Mouse (Mus musculus) regulatory T cell (primary cell): ENCODE results near the gene Mvb12b.

Source experiments
- in situ Hi-C: fragments of 300-600 bp; cut with MboI, MseI; formaldehyde crosslinking; loops from one replicate; pipeline ENCODE4 v1.15.1; 2025; ENCODE audit warnings: high pct_unique_total_duplicates

Gene Mvb12b

DNA sequence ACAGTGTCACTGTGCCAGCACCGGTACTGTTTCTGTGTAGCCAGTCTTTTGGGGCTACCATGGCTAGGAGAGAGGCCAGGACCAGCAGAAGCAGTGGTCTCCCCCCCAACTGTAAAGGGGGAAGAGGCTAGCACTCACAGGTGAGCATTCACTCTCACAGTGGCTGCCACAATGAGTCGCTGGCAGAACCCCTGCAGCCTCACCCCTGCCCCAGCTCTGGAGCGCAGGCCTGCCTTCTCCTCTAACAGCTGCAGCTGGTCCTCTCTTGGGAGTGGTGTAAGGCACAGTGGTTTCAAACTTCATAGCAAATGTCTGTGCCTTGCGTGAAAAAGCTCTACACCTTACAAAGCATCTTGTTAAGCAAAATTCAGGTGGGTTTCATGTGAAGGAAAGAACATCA, 70.7 kb downstream of the Mvb12b start:
- in situ Hi-C loops, result no loop called here

- in situ Hi-C loops, result no loop called here
Observed at GRCm38 (mm10) chr2:33814581-33814980, 73.2 kb downstream of the Mvb12b start.

- in situ Hi-C loops, result no loop called here
Observed at GRCm38 (mm10) chr2:33813501-33814240, 74.1 kb downstream of the Mvb12b start.

- in situ Hi-C loops, result no loop called here
Observed at GRCm38 (mm10) chr2:33812980-33813379, 74.8 kb downstream of the Mvb12b start.

DNA sequence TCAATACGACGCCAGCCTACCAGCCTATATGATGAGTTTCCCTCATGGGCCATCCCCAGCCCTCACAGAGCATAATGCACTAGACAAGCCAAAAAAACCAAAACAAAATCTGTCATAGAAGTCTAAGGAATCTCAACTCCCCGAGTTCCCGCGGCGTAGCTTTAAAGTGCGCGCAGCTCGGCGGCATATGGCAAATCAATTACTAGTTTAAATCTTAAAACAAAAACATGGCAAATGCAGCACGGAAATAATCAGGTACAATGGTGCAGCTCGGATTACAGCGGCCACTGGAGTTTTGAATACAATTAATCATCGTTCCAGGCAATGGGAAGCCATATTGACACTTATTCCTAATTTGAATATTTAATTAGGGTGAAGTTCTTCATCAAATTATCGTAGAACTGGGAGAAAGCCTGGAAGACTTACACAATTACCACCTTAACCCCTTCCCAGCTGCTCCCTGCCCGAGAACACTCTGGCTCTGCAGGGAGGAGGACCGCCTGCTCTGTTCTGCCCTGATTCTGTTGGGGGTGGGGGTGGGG, 76.3 kb downstream of the Mvb12b start:
- in situ Hi-C loops, result no loop called here

DNA sequence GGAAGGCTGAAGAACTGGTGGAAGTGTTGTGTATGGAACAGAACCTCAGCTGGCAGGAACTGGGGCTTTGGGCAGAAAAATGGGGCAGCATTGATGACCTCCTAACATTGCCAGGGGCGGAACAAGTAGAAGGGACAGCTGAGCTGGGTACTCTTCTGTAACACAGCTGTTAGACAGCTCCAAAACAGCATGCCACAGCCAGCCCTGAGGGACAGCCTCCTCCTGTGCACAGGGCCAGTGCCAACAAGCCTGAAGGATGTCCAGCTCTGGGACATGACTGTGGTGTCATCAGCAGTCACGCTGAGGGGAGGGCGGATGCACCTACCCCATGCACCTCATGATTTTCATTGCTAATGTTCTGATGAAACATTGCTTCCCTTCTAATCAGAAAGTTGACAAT, 78.7 kb downstream of the Mvb12b start:
- in situ Hi-C loops, result no loop called here

DNA sequence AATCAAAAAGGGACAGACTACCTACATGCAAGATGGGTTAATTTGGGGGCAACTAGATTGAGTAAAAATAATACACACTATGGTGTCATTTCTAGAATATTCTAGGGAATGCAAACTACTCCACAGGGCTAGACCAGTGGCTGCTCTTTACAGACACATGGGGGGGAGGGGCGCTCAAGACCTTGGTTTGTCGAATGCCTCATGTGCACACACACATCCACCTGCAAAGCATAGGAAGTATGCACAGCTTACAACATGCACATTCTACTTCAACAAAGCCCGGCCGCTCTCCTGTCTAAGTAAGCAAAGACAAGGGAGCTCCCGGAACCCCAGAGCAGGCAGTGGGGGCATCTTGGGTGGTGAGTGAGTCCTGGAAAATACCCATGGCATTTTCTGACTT, 79.7 kb downstream of the Mvb12b start:
- in situ Hi-C loops, result no loop called here

DNA sequence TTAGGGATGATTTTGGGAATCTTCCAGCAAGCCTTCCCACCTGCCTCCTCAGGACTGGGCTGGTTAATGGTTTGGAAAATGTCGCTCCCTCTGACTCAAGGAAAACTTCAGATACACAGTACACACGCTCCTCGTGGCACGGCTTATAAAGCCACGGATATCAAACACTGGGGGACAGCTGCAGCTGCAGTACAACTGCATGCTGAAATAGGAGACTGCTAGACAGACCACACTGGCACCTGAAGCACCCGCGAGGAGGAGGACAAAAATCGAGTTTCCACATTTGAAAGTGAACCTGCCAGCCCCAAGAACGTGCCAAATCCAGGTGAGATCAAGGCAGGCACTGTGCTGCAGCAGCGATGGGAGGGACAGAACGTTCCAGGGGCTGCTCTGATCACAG, 82.1 kb downstream of the Mvb12b start:
- in situ Hi-C loops, result no loop called here

DNA sequence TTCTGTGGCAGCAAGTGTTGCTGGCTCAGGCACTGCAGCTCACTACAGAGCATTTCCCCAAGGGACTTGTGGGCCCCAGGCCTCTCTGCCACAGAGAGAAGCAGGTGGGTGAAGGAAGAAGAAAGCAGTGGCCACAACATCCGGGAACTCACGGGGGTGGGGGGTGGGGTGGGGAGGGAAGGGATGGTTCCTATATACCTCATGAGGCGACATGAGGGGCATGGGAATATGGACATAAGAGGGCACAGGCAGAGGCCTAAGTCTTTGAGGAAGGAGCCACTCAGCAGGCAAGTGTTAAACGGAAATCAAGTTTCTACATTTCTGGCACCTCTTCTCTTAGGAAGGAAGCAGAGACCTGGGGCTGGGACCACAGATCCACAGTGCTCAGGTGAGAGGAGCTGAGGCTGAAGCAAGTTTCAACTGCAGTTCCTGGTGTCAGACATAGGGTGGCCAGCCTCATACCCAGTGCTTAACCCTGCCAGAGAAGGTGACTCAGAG, 84.0 kb downstream of the Mvb12b start:
- in situ Hi-C loops, result no loop called here

- in situ Hi-C loops, result no loop called here
Observed at GRCm38 (mm10) chr2:33803083-33803615, 84.6 kb downstream of the Mvb12b start.

- in situ Hi-C loops, result no loop called here
Observed at GRCm38 (mm10) chr2:33801760-33802159, 86.0 kb downstream of the Mvb12b start.

DNA sequence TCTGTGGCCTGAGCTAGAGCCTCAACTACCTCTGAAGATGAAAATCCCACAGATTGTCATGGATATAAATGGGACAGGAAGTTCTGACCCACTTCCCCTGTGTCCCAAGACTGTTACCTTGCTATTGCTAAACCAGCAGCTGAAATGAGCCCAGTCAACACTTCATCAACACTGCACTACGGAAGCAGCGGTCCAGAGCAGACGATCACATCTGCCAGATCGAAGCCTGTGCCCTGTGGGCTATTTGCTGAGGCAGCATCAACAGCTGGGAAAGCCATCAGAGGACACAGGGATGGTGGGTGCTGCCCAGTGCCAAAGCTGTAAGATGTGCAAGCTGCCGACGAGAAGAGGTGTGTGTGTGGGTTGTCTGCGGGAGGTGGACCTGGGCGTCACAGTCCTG, 86.4 kb downstream of the Mvb12b start:
- in situ Hi-C loops, result no loop called here

DNA sequence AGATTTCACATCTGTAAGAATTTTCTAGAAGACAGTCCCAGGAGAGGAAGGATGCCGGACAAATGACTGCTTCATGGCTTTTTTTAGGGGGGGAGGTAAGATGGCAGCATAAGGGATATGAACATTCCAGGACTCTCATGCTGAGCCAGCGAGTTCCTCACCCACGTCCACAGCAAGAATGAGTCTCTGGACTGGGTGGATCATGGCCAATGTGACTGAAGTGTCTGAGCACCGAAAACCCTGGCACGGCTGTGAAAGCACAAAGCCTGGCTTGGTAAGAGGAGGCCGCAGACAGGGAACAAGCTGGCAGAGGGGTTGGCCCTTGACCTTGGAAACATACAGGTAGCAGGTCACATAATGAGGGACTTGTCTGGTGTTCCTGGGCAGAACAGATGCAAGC, 87.5 kb downstream of the Mvb12b start:
- in situ Hi-C loops, result no loop called here

GRCm38 (mm10) chr2:33795716-33796472, 91.9 kb downstream of the Mvb12b start:
- in situ Hi-C loops, result no loop called here

DNA sequence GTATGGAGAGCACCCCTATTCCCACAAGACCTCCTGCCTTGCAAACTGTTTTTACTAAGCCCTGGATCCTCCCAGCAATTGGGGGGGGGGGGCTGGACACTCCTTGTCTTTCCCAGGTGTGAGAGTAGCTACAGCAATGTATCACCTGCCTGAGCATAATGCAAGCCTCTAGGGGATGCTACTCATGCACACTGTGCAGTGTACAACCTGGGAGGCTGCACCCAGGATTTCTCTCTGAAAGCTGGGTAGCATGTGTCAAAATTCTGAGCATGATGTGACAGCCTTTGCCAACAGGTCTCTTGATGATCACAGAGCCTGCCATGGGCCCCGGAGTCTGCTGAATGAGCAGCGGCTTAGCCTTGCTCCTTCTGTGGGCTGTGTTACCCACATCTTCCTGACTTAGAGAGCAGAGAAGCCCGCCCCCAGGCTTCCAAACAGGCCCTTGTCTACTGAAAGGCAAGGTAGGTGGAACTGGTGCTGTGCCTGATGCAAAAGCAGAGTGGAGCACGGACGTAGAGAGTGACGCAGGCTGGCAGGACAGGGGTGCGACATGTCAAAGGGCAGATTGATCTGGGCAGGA, 92.7 kb downstream of the Mvb12b start:
- in situ Hi-C loops, result no loop called here

- in situ Hi-C loops, result loop anchor here (5.0 kb wide), 1 partner anchor 37 kb away; no protein-coding TSS in a partner anchor
Observed at GRCm38 (mm10) chr2:33794483-33794882, 93.3 kb downstream of the Mvb12b start.

- in situ Hi-C loops, result loop anchor here (5.0 kb wide), 1 partner anchor 33 kb away; no protein-coding TSS in a partner anchor
Observed at GRCm38 (mm10) chr2:33790301-33790700, 97.4 kb downstream of the Mvb12b start.

GRCm38 (mm10) chr2:33789732-33790131, 98.0 kb downstream of the Mvb12b start:
- in situ Hi-C loops, result loop anchor here (5.0 kb wide), 1 partner anchor 32 kb away; no protein-coding TSS in a partner anchor

- in situ Hi-C loops, result no loop called here
Observed at GRCm38 (mm10) chr2:33789279-33789678, 98.5 kb downstream of the Mvb12b start.

DNA sequence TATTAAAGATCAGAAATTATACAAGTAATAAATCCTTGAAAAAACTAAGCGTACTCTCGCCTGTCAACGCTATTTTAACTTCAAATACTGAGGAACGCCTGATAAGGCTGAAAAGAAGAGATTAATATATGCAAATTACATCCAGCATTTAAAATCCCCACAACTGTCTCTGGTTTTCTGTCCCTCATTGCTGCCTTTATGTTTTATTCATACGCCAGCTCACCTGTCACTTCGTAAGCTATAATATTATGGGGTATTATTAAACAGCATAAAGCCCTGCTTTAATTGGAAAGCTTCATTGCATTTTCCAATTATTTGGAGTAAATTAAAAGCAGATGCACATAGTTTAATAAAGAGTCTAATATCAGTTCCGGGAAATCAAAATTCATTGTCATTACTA, 98.9 kb downstream of the Mvb12b start:
- in situ Hi-C loops, result no loop called here

- in situ Hi-C loops, result no loop called here
Observed at GRCm38 (mm10) chr2:33788131-33788530, 99.6 kb downstream of the Mvb12b start.

DNA sequence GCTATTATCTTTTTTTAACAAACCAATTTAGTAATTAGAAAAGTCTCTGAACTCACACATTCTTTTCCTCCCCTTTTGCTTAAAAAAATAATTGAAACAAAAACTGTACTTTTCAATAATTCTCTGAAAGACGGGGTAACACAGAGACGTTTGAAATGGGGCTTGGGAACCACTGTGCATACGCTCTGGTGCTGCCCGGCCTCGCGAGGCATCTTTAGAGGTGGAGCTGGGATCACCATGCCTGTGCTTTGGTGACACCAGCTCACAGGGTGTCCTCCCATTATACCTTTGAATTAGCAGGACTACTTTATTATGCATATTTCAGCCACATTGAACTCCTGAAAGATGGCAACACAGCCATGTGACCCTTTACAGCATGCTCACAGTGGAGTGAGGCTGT, 101.7 kb downstream of the Mvb12b start:
- in situ Hi-C loops, result no loop called here
